Mouse (Mus musculus): ENCODE data around the gene Slc25a22.

- TF ChIP-seq POLR2A (IDR thresholded peaks at IDR 0.05; ENCODE audit: borderline replicate concordance, control insufficient read depth, low read depth, low read length) (no peak), CTCF (IDR thresholded peaks at IDR 0.05; ENCODE audit: control insufficient read depth, insufficient read depth, low read length) (no peak)
These were observed 29.0 kb upstream of the Slc25a22 start for GRCm38 (mm10) chr7:141466607-141467148.

Data from bone marrow, adult 2 months (tissue).